Comparison of ENCODE assay signal across 11 mouse cellular contexts in the genomic region with DNA sequence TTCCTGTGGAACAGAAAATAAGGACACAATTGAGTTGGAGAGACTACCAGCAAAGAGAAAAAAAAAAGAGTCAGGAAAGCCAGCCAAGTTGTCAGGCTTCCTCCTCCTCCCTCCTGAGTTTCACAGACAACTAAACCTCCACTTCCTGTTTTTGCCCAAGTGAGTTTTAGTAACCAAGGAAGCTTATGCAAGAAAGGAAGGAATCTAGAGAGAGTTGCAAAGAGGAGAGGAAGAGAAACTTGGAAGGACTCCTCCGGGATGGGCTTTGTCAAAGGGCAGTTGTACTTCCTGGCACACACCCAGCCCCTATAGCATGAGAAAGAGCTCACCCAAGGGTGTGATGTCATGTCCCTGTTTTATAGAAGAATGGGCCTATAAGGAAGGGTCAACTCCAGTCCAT. TPM values are rescaled to one million over a fixed set of nuclear protein-coding genes. Genes with fewer than 3 reads are reported as not detected.
A peak's percentile ranks its signal among the peaks of the same experiment; 100 is the strongest.
DNase-seq lines count a peak whose midpoint lies in the region; ATAC-seq lines count a peak whose summit lies in the region.
"Had no signal": no experiment of that assay in that cellular context is flagged by ENCODE, and none has a peak within 500 bp of the region (broad histone marks: within the 10 kb centered on the region; RNA-seq: fewer than 3 reads in every experiment).

No protein-coding gene starts in this region.

- H3K9ac ChIP-seq in heart, embryonic 13.5 days: no peak overlapping the region
- H3K9ac ChIP-seq: midbrain, embryonic 12.5 days had no signal

- H3K4me2 ChIP-seq in heart, embryonic 13.5 days: no peak overlapping the region
- H3K4me2 ChIP-seq: midbrain, embryonic 12.5 days had no signal

- H3K9me3 ChIP-seq in heart, embryonic 13.5 days: no peaks in the 10 kb centered on the region
- H3K9me3 ChIP-seq: G1E; midbrain, embryonic 12.5 days had no signal

- peak overlapping the region; percentile 42; the same call in 1 of the 2 replicates for H3K27ac ChIP-seq in heart, embryonic 13.5 days (replicated peaks)
- H3K27ac ChIP-seq: midbrain, embryonic 12.5 days had no signal

- 41% methylated on average over 1 of the region's 1 CpGs for WGBS in heart, embryonic 13.5 days

- no peak for ATAC-seq in heart, embryonic 13.5 days (ENCODE audit: extremely low read depth, insufficient number of reproducible peaks, low FRiP score, low TSS enrichment)

- DNase-seq in kidney, adult 8-10 months: peak; percentile 5 to 8
- no peak for DNase-seq in kidney, adult 18-20 months
- peak; percentile 16 for DNase-seq in adipocyte (ENCODE audit: low spot score)
- peak; percentile 34 for DNase-seq in lung, postnatal 14 days
- no peak for DNase-seq in ovary, postnatal 14 days (ENCODE audit: low spot score)
- no peak for DNase-seq in testis, postnatal 14 days (ENCODE audit: low spot score)
- no peak for DNase-seq in cerebellum, postnatal 4 days (ENCODE audit: low spot score in 2 of 2)
- DNase-seq: cerebellum, adult 9-10 months had no signal

- no peaks in the 10 kb centered on the region for H3K27me3 ChIP-seq in heart, embryonic 13.5 days (replicated peaks)
- H3K27me3 ChIP-seq: midbrain, embryonic 12.5 days had no signal

- H3K4me3 ChIP-seq in heart, embryonic 13.5 days: no peak overlapping the region
- H3K4me3 ChIP-seq: midbrain, embryonic 12.5 days had no signal

- H3K4me1 ChIP-seq in heart, embryonic 13.5 days: no peaks in the 10 kb centered on the region
- H3K4me1 ChIP-seq: midbrain, embryonic 12.5 days had no signal

- H3K36me3 ChIP-seq in heart, embryonic 13.5 days: no peaks in the 10 kb centered on the region
- H3K36me3 ChIP-seq: G1E; midbrain, embryonic 12.5 days had no signal

RNA-seq across cellular contexts. Expression of gene Klk12, which starts 20.9 kb away (rescaled TPM):
- not detected in 2 replicates for polyA plus RNA-seq in heart, embryonic 13.5 days (2015; fragmentation: Nextera tagmentation; extraction: Ambion mirVana)
- polyA plus RNA-seq: G1E; midbrain, embryonic 12.5 days had no signal

RNA-seq across cellular contexts. Expression of gene Klk11, which starts 26.6 kb away (rescaled TPM):
- not detected in 2 replicates for polyA plus RNA-seq in heart, embryonic 13.5 days (2015; fragmentation: Nextera tagmentation; extraction: Ambion mirVana)
- polyA plus RNA-seq: G1E; midbrain, embryonic 12.5 days had no signal

RNA-seq across cellular contexts. Expression of gene Klk10, which starts 33.0 kb away (rescaled TPM):
- polyA plus RNA-seq in heart, embryonic 13.5 days (2015; fragmentation: Nextera tagmentation; extraction: Ambion mirVana): 0.10 and 0.11 TPM in 2 replicates
- polyA plus RNA-seq: G1E had no signal

RNA-seq across cellular contexts. Expression of gene Klk13, which starts 35.4 kb away (rescaled TPM):
- polyA plus RNA-seq in heart, embryonic 13.5 days (2015; fragmentation: Nextera tagmentation; extraction: Ambion mirVana): 0.20 TPM in 1 of 2 replicates, not detected in the other
- polyA plus RNA-seq: G1E; midbrain, embryonic 12.5 days had no signal

RNA-seq across cellular contexts. Expression of gene Klk9, which starts 43.9 kb away (rescaled TPM):
- polyA plus RNA-seq in heart, embryonic 13.5 days (2015; fragmentation: Nextera tagmentation; extraction: Ambion mirVana): 0.13 and 0.25 TPM in 2 replicates
- polyA plus RNA-seq: G1E; midbrain, embryonic 12.5 days had no signal

Comparison
In these comparisons a context has a peak if more than half of its experiments do, and no peak if none do; other contexts are left out.
1. DNase-seq: peak in kidney, adult 8-10 months (2 of 2), adipocyte (single experiment) and lung, postnatal 14 days (single experiment); none in kidney, adult 18-20 months (single experiment), ovary, postnatal 14 days (single experiment), testis, postnatal 14 days (single experiment) and cerebellum, postnatal 4 days (0 of 2).